30 mouse cellular contexts compared by ENCODE assay signal in the genomic region with DNA sequence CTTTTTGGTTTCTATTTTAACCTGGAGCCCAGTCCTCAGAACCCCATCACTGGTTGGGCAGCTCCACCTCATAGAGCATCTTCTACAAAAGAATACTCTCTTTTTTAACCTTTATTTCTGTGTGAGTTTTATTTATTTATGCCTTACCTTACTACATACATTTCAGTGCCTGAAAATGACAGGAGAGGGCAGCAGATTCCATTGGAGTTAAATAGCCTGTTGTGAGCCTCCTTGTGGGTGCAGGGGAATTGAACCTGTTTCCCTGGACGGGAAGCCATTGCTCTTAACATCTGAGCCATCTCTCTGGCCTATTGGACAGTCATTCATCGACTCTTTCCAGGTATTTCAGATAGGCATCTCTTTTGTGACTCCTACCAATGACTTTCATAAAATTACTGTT. TPM values are rescaled to one million over a fixed set of nuclear protein-coding genes. Genes with fewer than 3 reads are reported as not detected.
DNase-seq lines count a peak whose midpoint lies in the region; ATAC-seq and TF ChIP-seq lines count a peak whose summit lies in the region.
"Had no signal": no experiment of that assay in that cellular context is flagged by ENCODE, and none has a peak within 500 bp of the region (broad histone marks: within the 10 kb centered on the region; RNA-seq: fewer than 3 reads in every experiment).

No protein-coding gene starts in this region.

- peak; percentile 36 for DNase-seq in heart, embryonic 10.5 days (ENCODE audit: low spot score)
- DNase-seq in heart, adult 8-10 months (ENCODE audit: low spot score): no peak
- no peak for DNase-seq in liver, adult 2 months (ENCODE audit: extremely low read depth, low read depth, low spot score)
- no peak for DNase-seq in Patski (ENCODE audit: low read depth, low spot score)
- DNase-seq in thymus, postnatal 4 days: no peak
- no peak for DNase-seq in retina, postnatal 1 day
- DNase-seq: B cell, adult 2 months; cerebellum, adult 18-20 months; cerebellum, postnatal 36 days; embryo, embryonic 11 days; gastrocnemius, adult 2 months; heart, postnatal 10 days; kidney, adult 2 months; kidney, postnatal 14 days; layer of hippocampus, postnatal 36 days; lung, embryonic 14.5 days; midbrain, embryonic 14.5 days; thymus, postnatal 14 days had no signal

- no peak overlapping the region for H3K4me2 ChIP-seq in liver, embryonic 12.5 days
- H3K4me2 ChIP-seq: forebrain, embryonic 13.5 days; heart, embryonic 12.5 days; limb, embryonic 13.5 days; lung, embryonic 14.5 days; neural tube, embryonic 13.5 days had no signal

- H3K9me3 ChIP-seq in heart, embryonic 10.5 days: 0 out of 2 replicates have a peak, but pooled peaks cover 3% of the 10 kb centered on the region
- H3K9me3 ChIP-seq in liver, embryonic 12.5 days (replicated peaks): 0 out of 2 replicates have a peak, but pooled peaks cover 4% of the 10 kb centered on the region

- no peaks in the 10 kb centered on the region for H3K27me3 ChIP-seq in heart, embryonic 10.5 days (ENCODE audit: insufficient read depth, poor library complexity, severe bottlenecking)
- no peaks in the 10 kb centered on the region for H3K27me3 ChIP-seq in liver, adult 2 months (ENCODE audit: control insufficient read depth, insufficient read depth, low read length)
- H3K27me3 ChIP-seq in liver, embryonic 12.5 days (replicated peaks): no peaks in the 10 kb centered on the region
- no peaks in the 10 kb centered on the region for H3K27me3 ChIP-seq in Patski
- H3K27me3 ChIP-seq: forebrain, embryonic 13.5 days; heart, embryonic 12.5 days; limb, embryonic 13.5 days; neural tube, embryonic 13.5 days had no signal

- H3K4me3 ChIP-seq in heart, embryonic 10.5 days: no peak overlapping the region
- no peak overlapping the region for H3K4me3 ChIP-seq in liver, adult 2 months (ENCODE audit: insufficient read depth, low read depth, low read length)
- H3K4me3 ChIP-seq in liver, embryonic 12.5 days: no peak overlapping the region
- H3K4me3 ChIP-seq: forebrain, embryonic 13.5 days; gastrocnemius, adult 2 months; heart, embryonic 12.5 days; limb, embryonic 13.5 days; myocyte; neural tube, embryonic 13.5 days had no signal

- H3K36me3 ChIP-seq in heart, embryonic 10.5 days: no peaks in the 10 kb centered on the region
- H3K36me3 ChIP-seq in liver, adult 2 months (ENCODE audit: control insufficient read depth, insufficient read depth, low read length): 0 out of 2 replicates have a peak, but pooled peaks cover under 1% of the 10 kb centered on the region
- no peaks in the 10 kb centered on the region for H3K36me3 ChIP-seq in liver, embryonic 12.5 days
- H3K36me3 ChIP-seq: heart, embryonic 12.5 days; limb, embryonic 13.5 days; neural tube, embryonic 13.5 days had no signal

- H3K27ac ChIP-seq in heart, embryonic 10.5 days: no peak overlapping the region
- no peak overlapping the region for H3K27ac ChIP-seq in liver, adult 2 months (replicated peaks; ENCODE audit: insufficient read depth, low read depth, low read length)
- no peak overlapping the region for H3K27ac ChIP-seq in liver, embryonic 12.5 days
- H3K27ac ChIP-seq: forebrain, embryonic 13.5 days; gastrocnemius, adult 2 months; limb, embryonic 13.5 days; liver, embryonic 14.5 days; neural tube, embryonic 13.5 days had no signal

- POLR2A ChIA-PET in Patski (lab: Charles Lee): interaction anchor here (0.7 kb wide), 1 partner anchor 112 kb away, joined by 7 read pairs; no protein-coding TSS in a partner anchor

- 72% methylated on average over 2 of the region's 2 CpGs for WGBS in heart, embryonic 10.5 days
- 72% methylated on average over 2 of the region's 2 CpGs for WGBS in liver, adult 2 months
- WGBS in liver, embryonic 12.5 days (ENCODE audit: insufficient replicate concordance): 61% methylated on average over 2 of the region's 2 CpGs

- CTCF ChIA-PET in Patski (lab: Charles Lee): interaction anchor here (1.2 kb wide), 1 partner anchor 53 kb away, joined by 5 read pairs; the partner anchor contains the start of gene C1rl

- TF ChIP-seq POLR2A in liver, adult 2 months (IDR thresholded peaks at IDR 0.05; ENCODE audit: extremely low read depth, insufficient read depth, low read length): no peak

- no peak overlapping the region for H3K9ac ChIP-seq in liver, adult 2 months (ENCODE audit: low read depth, low read length)
- no peak overlapping the region for H3K9ac ChIP-seq in liver, embryonic 12.5 days
- H3K9ac ChIP-seq: forebrain, embryonic 13.5 days; heart, embryonic 12.5 days; limb, embryonic 13.5 days; liver, embryonic 14.5 days; lung, embryonic 14.5 days; neural tube, embryonic 13.5 days had no signal

- no peak for ATAC-seq in liver, embryonic 12.5 days
- no peak for ATAC-seq in Patski
- ATAC-seq: forebrain, embryonic 13.5 days had no signal

- in situ Hi-C loops in Patski (cut with MboI; ENCODE audit: low pct_unique_long_range_greater_than_20kb): loop anchor here (10.0 to 25.0 kb wide), 3 partner anchors 71 to 608 kb away; no protein-coding TSS in a partner anchor

- no peaks in the 10 kb centered on the region for H3K79me2 ChIP-seq in liver, adult 2 months (ENCODE audit: control insufficient read depth, insufficient read depth, low read length)

- no peaks in the 10 kb centered on the region for H3K4me1 ChIP-seq in heart, embryonic 10.5 days
- peaks cover 4% of the 10 kb centered on the region; the same call in 1 of the 2 replicates for H3K4me1 ChIP-seq in liver, adult 2 months (ENCODE audit: control insufficient read depth, insufficient read depth, low read length)
- no peaks in the 10 kb centered on the region for H3K4me1 ChIP-seq in liver, embryonic 12.5 days
- H3K4me1 ChIP-seq: forebrain, embryonic 13.5 days; heart, embryonic 12.5 days; limb, embryonic 13.5 days; neural tube, embryonic 13.5 days had no signal

- 0 out of 2 replicates have a peak, but pooled peaks have one; percentile 1 for TF ChIP-seq CTCF in liver, adult 2 months (IDR thresholded peaks at IDR 0.05; ENCODE audit: low read depth, low read length)
- peak; percentile 57 for TF ChIP-seq CTCF in Patski (IDR thresholded peaks at IDR 0.05)

RNA-seq across cellular contexts. Expression of gene C1s1, which starts 3.3 kb away (rescaled TPM):
- polyA plus RNA-seq in heart, embryonic 10.5 days (2016; fragmentation: Nextera tagmentation; extraction: Ambion mirVana): 0.34 and 2.2 TPM in 2 replicates
- total RNA-seq in heart, adult 8-10 months (2022): 10 to 100 TPM; 21.5 to 26.8 (median 24.0) TPM
- total RNA-seq in liver, adult 2 months (2014; rRNA removed): 384 and 554 TPM in 2 replicates
- polyA plus RNA-seq in liver, adult 2 months (2012; rRNA removed): 174 and 206 TPM in 2 replicates
- polyA plus RNA-seq in liver, embryonic 12.5 days (2016; fragmentation: Nextera tagmentation; extraction: Ambion mirVana): 15.9 and 16.6 TPM in 2 replicates
- polyA plus RNA-seq in Patski (2021): 60.3 TPM
- total RNA-seq: megakaryocyte-erythroid progenitor cell, adult 5-6 weeks had no signal

RNA-seq across cellular contexts. Expression of gene C1rb, which starts 24.7 kb away (rescaled TPM):
- not detected in 2 replicates for polyA plus RNA-seq in heart, embryonic 10.5 days (2016; fragmentation: Nextera tagmentation; extraction: Ambion mirVana)
- 1 to 10 TPM; 1.3 to 3.0 (median 1.7) TPM for total RNA-seq in heart, adult 8-10 months (2022)
- under 0.01 TPM in 1 of 2 replicates, not detected in the other for total RNA-seq in liver, adult 2 months (2014; rRNA removed)
- 0.12 TPM in 1 of 2 replicates, not detected in the other for polyA plus RNA-seq in liver, adult 2 months (2012; rRNA removed)
- not detected in 2 replicates for polyA plus RNA-seq in liver, embryonic 12.5 days (2016; fragmentation: Nextera tagmentation; extraction: Ambion mirVana)
- 7.9 TPM for polyA plus RNA-seq in Patski (2021)
- total RNA-seq: megakaryocyte-erythroid progenitor cell, adult 5-6 weeks had no signal
- polyA plus RNA-seq: embryonic facial prominence, embryonic 14.5 days; forebrain, embryonic 13.5 days; frontal cortex, adult 2 months; gonadal fat pad, adult 2 months; heart, embryonic 12.5 days; hindbrain, embryonic 11.5 days; kidney, adult 2 months; limb, embryonic 13.5 days; liver, embryonic 14.5 days; lung, embryonic 14.5 days; midbrain, embryonic 14.5 days; neural tube, embryonic 13.5 days had no signal

RNA-seq across cellular contexts. Expression of gene C1ra, which starts 33.2 kb away (rescaled TPM):
- polyA plus RNA-seq in heart, embryonic 10.5 days (2016; fragmentation: Nextera tagmentation; extraction: Ambion mirVana): 0.05 and 0.31 TPM in 2 replicates
- total RNA-seq in heart, adult 8-10 months (2022): 10 to 100 TPM; 11.2 to 14.1 (median 13.0) TPM
- 165 and 177 TPM in 2 replicates for total RNA-seq in liver, adult 2 months (2014; rRNA removed)
- 92.5 and 119 TPM in 2 replicates for polyA plus RNA-seq in liver, adult 2 months (2012; rRNA removed)
- 4.5 and 4.6 TPM in 2 replicates for polyA plus RNA-seq in liver, embryonic 12.5 days (2016; fragmentation: Nextera tagmentation; extraction: Ambion mirVana)
- polyA plus RNA-seq in Patski (2021): 59.0 TPM
- total RNA-seq: megakaryocyte-erythroid progenitor cell, adult 5-6 weeks had no signal

RNA-seq across cellular contexts. Expression of gene C1rl, which starts 52.5 kb away (rescaled TPM):
- polyA plus RNA-seq in heart, embryonic 10.5 days (2016; fragmentation: Nextera tagmentation; extraction: Ambion mirVana): 0.39 and 0.83 TPM in 2 replicates
- 1 to 10 TPM; 1.1 to 2.1 (median 1.9) TPM for total RNA-seq in heart, adult 8-10 months (2022)
- total RNA-seq in liver, adult 2 months (2014; rRNA removed): 53.6 and 59.5 TPM in 2 replicates
- 67.3 and 73.0 TPM in 2 replicates for polyA plus RNA-seq in liver, adult 2 months (2012; rRNA removed)
- 4.4 and 4.5 TPM in 2 replicates for polyA plus RNA-seq in liver, embryonic 12.5 days (2016; fragmentation: Nextera tagmentation; extraction: Ambion mirVana)
- 20.3 TPM for polyA plus RNA-seq in Patski (2021)

Comparison
In these comparisons a context has a peak if more than half of its experiments do, and no peak if none do; other contexts are left out.
1. RNA of gene C1ra, which starts 33.2 kb away (polyA plus RNA-seq): 92.5 to 119 TPM in liver, adult 2 months and 59.0 TPM in Patski (single experiment); 4.5 to 4.6 TPM in liver, embryonic 12.5 days and 0.05 to 0.31 TPM in heart, embryonic 10.5 days; every median in the first group is over 10 times any median in the second.